Mouse (Mus musculus): Measurements from ENCODE around the gene Gna13. TPM values are rescaled to one million over a fixed set of nuclear protein-coding genes. Genes with fewer than 3 reads are reported as not detected.

The Gna13 gene
- total RNA-seq, 2 experiments from 2014 or later: 55.5 to 59.9 TPM

DNA sequence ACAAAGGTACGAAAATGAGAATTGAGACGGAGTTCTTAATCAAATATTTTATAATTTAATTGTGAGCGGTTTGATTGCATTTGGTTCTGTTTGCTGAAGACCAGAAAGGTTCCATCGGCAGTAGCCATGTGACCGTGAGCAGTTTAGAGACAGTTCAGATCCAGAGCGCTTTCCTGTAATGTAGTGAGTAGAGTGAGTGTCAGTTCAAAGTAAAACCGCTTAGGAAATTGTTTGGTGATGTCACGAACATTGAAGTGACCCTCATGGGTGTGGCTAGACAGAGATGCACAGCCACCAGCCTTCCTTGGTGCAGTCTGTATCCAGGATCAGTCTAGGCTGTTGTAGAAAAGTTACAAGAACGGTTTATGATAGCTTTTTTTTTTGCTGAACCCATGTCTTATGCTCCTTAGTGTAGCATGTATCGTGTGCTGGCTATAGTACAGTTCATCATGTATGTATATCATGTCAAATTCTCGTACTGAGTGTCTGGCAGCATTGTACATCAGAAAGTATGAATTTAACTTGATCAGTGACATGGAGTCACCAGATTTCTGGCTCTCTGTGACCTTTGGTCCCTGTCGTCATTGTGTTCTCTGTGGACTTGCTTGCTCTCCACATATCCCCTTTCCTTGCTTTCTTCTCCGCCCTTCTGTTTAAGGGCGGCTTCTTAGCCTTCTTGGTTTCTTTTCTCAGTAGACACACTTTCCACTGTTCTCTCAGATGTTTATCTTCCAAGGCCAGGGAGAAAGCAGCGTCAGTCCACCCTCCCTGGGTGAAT lies 4.4 kb downstream of the Gna13 start:
- DNase-seq (ENCODE audit: low spot score in 2 of 2): no peak

DNA sequence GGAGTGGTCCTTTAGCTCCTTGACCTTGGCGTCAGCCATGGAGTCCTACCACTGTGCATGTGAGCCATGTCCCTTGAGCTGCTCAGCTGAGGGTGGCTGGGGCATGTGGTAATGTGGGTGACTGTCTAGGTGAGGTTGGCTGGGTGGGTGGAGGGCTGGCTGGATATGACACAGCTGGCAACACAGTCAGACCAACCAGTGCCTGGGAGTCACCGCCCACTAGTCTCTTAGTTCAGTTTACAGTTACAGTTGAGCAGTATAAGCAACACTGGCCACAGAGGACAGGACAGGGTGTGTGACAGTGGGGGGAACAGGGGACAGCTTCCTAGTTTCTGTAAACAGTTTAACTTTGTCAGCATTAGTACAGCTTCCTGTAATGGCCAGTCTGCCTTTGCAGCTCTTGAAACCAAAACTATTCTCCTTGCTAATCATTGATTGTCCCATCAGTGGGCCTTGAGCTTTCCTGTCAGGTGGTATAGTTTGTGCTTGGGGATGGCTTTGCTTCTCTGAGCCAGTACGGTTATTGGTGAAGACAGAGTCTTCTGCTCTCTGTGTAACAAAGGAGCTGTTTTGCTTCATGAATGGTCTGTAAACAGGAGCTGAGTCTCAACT lies 6.5 kb downstream of the Gna13 start:
- DNase-seq (ENCODE audit: low spot score in 2 of 2): no peak

DNA sequence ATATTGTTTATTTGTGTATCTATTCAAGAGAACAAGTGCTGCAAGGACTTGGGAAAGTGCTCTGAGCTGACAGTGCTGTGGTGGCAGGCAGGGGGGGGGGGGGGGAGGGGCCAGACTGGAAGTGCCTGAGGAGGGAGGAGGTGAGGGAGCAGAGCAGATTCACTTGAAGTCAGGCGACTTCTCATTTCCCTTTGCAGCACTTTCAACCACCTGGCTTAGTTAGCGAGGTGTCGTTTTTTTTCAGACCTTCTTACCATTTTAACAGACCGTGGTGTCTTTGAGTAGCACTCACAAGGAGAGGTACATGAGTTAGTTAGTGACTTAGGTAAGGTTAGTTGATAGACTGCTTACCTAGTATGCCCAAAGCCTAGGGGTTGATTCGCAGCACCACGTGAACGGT lies 12.8 kb downstream of the Gna13 start:
- no peak for DNase-seq (ENCODE audit: low spot score in 2 of 2)

DNA sequence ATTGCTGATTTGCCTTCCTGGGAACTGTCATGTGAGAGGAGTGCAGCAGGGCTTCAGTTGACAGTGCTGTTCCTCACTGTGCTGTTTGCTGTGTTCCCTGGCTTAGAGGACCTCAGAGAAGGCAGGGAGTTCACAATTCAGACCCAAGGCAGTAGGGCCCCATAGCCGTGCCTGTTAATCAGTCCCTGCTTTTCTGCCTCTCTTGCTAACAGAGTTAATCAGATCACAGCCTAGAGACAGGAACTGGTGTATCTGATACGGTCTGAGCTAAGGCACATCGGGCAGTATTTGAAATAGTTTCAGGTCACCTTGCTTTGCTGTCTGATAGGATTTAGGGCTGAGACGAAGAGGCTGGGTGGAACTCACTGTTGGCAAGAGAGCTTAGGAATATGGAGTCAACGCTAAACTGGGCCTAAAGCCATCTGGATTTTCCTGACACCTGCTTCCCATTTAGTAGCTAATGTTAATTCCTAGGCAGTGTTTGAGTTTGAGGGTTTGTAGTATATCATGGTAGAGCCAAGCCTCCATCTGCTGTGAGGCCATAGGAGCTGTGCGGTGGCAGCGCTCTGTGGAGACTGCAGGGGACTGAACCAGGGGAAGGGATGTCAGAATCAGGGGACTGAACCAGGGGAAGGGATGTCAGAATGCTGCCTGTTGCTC lies 14.0 kb downstream of the Gna13 start:
- DNase-seq (ENCODE audit: low spot score in 2 of 2): peak in 1 of 2 experiments; percentile 46

DNA sequence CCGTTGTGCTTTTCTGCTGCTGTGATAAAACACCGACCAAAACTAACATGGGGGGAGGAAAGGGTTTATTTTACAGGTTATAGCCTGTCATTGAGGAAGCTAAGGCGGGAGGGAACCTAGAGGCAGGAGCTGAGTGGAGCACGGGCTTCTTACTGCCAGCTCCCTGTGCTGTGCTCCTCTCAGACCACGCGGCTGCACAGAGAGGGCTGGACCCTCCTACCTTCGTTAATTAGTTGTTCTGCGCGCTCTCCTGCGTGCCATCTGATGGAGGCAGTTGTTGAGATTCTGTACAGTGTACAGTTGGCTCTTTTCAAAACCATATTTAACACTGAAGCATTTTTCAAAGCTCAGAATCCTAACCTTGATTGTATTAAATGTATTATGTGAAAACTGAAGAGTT lies 14.8 kb downstream of the Gna13 start:
- DNase-seq (ENCODE audit: low spot score in 2 of 2): no peak

DNA sequence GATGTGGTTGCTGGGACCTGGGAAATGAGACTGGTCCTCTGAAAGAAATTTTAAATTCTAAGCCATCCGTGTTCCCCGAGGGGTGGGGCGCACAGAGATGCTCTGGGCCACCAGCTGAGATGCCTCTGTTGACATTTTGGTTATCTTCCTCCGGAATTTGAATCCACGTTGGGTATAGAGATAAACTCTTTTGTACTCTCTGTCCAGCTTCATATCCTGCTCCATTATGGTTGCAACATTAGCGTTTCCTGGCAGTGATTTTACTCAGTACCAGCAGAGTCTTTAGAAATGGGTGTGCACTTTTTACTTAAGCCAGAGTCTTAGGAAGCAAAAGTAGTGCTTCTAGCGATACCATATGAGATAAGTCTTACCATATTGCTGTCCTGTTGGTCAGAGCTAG lies 15.4 kb downstream of the Gna13 start:
- no peak for DNase-seq (ENCODE audit: low spot score in 2 of 2)

DNA sequence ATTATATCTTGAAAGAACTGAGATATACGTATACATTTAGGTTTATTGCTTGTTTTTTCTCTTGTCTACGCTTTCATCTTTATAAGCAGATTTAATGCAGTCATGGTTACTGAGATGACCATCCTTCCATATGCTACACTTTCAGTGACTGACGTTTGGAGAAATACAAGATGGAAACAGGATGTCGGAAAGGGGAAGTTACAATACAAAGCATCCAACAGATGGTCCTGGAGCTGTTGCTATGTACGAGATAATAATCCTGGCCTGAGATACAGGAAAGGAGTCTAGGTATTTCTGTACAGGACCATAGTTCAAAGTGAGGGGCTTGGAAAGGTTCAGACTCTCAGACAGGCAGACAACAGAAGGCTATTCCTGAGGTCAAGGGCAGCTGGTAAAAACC lies 18.0 kb downstream of the Gna13 start:
- no peak for DNase-seq (ENCODE audit: low spot score in 2 of 2)

DNA sequence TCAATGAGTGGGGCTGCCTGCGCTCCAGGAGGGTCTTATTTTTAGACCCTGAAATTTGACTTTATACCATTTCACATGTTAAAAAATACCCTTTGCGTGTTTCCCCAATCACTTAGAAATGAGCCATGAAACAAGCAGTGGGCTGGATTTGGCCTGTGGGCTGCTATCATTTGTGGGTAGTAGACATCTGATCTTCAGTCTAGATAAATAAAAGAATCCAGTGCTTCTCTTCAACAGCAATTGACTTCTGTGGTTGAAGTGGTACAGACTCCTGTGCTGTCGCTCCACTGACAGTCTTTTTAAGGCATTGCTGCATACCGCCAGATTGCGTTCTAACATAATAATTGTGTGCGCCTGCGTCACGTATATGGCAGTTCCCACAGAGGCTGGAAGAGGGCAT lies 22.7 kb downstream of the Gna13 start:
- no peak for DNase-seq (ENCODE audit: low spot score in 2 of 2)

DNA sequence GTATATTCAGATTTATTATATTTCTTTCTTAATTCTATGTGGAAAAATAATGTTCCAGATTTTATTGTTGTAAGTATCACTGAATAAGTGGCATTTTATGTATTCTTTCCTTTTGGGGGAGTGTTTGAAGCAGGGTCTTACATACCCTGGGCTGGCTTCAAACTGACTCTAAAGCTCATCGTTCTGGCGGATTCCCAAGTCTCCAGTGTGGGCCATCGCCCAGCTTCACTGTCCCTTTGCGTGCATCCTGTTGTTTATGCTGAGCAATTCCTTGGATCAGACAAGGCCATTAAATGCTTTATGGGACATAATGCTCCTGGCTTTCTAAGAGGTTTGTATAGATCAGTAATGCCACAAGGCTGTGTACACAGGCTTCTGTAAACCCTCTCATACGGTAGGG lies 26.4 kb downstream of the Gna13 start:
- DNase-seq (ENCODE audit: low spot score in 2 of 2): no peak

DNA sequence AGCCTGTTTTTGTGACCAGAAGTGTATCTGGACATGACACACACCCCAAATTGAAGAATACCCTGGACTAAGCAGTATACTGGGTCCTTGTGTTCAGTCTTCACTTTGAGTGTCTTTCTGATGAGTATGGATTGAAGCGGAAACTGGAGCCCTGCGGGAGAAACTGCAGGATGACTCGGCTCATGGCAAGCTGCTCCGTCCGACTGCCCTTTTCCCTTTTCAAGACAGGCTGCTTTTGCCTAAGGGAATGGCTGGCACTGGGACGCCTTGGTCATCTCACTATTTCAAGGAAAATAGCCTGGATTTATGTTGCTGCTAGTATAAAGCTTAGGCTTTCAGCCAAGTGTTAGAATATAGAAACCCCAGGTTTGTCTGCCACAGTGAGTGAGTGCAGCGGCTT lies 28.6 kb downstream of the Gna13 start:
- no peak for DNase-seq (ENCODE audit: low spot score in 2 of 2)

DNA sequence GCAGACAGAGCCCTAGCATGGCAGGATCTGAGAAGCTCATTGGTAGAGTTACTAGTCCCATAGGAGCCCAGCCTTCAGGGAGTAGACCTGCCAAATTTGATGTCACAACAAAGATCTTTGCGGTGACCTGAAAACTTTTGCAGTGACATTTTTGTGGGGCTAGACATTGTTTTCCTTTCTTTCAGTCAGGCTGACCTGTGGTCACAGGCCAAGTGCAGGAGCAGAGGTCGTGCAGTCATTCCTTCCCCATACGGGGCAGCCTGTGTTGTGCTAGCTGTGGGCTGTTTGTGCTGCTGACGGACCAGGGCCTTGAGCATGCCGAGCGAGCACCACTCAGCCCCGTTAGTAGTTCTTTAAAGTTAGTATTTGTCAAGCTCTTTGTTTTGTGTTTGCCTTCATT lies 29.1 kb downstream of the Gna13 start:
- no peak for DNase-seq (ENCODE audit: low spot score in 2 of 2)

DNA sequence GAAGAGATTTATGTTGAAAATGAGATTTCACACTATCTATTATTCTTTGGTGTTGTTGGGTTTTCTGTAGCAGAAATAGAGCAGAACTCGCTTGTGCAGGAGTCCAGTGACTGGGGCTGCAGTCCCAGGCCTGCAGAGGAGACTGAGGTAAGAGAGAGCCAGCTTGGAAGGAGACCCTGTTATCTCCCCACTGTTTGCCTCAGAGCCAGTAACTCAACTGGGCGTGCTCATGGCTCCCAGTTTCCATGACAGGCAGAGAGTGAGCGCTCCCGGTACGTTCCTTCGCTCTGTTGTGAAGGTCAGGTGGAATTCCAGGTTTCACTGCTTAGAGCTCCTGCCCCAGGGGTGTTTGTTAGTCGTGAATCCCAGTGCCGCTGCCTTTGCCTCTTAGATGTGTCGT lies 30.0 kb downstream of the Gna13 start:
- no peak for DNase-seq (ENCODE audit: low spot score in 2 of 2)

DNA sequence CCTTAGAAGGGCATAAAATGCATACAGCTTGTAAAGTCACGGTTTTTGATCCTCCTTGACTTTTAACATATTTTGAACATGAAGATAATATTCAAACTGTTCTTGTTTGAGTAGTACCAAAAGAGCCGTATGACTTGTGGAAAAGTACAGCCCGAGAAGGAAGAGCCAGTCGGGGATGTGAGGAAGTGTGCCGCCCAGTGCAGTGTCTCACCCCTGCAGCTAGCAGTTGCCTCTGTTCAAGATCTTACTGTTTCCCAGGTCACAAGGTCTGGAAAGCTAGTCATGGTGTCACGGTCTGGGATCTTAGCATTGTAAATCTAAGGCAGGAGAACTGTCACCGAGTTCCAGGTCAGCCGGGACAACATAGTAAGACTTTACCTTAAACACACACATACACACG lies 32.1 kb downstream of the Gna13 start:
- no peak for DNase-seq (ENCODE audit: low spot score in 2 of 2)

DNA sequence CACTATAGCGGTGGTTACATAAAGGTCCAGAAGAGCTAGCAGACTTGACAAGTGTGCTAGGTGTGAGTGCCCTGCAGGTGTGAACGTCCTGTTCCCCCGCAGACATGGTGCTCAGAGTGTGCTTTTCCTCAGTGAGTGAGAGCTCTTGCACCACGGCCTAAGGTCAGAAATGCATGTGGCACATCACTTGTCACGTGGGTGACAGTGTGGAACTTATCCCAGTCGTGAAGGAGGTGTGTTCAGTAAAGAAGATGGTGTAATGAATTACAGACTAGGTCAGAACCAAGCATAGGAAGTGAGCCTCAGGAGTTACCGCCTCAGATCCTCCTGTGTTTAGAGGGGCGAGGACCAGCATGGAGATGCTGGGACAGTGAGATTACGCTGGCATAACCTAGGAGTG lies 32.7 kb downstream of the Gna13 start:
- DNase-seq (ENCODE audit: low spot score in 2 of 2): no peak

DNA sequence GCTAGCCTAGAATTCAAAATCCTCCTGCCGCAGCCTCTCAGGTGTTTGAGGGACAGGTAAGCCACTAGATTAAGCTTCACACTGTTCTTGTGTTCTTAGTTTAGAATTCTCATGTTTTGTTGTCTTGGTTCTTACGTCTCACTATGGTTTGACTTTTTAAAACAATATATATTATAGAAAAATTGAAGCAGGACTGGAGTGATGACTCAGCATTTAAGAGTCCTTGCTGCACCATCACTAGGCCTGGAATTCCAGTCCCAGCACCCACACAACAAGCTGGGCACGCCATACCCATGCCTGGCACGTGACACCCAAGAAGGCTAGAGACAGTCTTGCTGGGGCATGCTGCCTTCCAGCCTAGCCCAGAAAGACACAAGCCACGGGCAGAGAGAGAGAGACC lies 43.8 kb downstream of the Gna13 start:
- no peak for DNase-seq (ENCODE audit: low spot score in 2 of 2)

DNA sequence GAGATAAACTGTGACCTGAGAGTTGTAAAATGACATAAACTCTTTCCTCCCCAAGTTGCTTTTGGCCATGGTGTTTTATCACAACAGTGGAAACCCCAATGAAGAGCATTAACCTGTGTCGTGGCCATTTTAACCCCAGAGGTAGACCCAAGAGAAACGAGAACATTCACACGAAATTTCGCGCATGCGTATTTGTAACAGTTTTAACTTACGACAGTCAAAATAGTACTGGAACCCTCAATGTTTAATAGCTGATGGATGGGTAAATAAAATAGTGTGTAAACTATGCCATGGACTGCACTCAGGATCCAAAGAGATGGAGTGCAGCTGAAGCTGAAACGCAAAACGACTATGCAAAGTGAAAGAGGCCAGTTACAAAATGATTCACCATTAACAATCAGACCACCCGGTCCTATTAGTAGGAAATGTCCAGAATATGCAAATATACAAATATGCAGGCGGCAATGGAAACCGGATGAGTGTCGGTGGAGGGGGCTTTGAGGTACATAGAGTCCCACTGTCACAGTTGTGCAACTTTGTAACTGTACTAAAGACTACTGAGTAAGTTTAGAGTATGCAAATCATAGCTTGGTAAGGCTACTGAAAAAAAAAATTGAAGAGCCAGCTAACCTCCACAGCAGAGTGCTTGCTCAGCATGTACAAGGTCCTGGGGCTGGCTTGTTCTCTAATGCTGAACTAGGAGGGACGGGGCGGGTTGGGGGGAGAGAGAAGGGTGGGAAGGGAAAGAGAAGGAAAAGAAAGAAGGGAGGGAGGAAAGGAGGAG lies 47.8 kb downstream of the Gna13 start:
- DNase-seq (ENCODE audit: low spot score in 2 of 2): no peak

DNA sequence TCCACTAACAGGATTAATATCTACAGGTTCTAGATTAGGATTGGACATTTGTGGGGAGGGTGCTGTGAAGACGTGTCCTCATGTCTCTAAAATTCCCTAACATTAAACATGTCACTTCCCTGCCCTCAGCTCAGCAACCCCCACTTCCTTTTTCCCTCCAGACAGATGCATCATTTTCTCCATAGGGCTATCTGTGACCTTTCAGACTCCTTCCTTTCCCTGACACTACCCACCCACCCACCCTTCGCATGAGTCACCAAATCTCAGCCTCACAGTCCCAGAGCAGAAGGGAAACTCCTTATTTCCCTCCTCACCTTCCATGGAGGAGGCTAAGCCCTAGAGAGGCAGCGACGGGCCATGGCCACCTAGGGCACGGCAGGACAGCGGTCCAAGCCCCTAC lies 51.0 kb downstream of the Gna13 start, which contains the start of gene 9930022D16Rik:
TSS of gene 9930022D16Rik (plus strand) at position 301 of the 400 bp plus-strand sequence.
- DNase-seq (ENCODE audit: low spot score in 2 of 2): no peak

DNA sequence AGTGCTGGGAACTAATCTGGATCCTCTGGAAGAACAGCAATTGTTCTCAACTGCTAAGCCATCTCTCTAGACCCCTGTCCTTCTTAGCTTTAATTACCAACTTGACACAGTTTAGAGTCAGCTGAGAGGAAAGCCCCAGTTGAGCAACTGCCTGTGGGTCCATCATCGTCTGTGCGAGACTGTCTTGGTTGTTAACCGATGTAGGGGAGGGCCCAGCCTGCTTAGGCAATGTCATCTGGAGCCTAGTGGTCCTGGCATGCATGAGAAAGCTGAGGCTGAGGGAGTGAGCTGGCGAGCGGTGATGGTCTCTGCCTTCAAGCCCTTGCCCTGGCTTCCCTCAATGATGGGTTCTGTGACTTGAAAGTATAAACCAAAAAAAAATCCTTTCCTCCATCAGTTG lies 52.2 kb downstream of the Gna13 start:
- DNase-seq (ENCODE audit: low spot score in 2 of 2): no peak

DNA sequence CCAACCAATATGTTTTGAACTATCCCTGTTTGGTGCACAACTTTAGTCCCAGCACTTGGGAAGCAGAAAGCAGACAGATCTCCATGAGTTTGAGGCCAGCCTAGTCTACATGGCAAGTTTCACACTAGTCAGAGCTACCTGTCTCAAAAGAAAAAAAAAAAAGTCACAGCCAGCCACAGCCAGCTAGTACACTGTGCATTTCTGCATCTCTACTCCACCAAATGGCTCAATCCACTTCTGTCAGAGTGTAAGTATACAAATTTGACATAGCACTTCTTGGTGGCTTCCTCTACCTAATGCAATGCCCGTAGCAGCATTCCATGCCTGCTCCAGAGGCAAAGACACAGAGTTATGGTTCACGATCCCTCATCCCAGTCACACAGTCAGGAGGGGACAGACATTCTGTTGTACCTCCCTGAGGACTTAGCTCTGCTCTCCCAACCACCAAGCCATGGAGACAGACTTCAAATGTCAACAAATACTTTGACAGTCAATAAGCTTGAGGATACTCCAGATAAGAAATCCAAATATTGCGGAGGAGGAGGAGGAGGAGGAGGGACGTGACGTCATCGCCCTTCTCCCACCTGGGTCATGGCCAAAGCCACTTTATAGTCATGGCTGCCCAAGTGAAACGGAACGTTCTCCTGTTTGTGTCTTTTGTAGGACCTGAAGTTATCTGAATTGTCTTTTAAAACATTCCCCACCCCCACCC lies 54.2 kb downstream of the Gna13 start:
- no peak for DNase-seq (ENCODE audit: low spot score in 2 of 2)

DNA sequence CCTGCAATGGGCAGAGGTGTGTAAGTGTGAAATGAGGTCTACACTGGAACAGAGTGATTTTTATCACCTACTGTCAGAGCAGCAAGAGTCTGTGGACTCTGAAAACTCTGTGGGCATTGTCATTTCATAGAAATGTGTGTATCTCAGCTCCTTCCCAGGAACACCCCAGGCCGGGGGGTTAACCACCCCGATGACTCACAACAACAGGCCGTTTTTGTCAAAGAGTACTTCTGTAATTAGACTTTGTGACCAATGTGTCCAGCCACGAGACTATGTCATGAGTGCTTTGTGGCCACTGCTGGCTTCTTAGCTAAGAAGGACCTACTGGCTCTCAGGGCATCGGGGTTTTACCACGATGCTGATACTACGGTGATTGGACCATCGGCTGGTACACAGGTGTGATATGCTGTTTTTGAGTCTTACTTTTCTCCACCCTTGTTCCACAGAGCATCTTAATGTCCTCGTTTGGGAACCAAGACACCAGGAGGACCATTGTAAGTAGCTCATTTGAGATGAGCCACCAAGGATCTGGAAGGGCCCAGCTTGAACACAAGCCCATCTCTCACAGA lies 54.9 kb downstream of the Gna13 start:
- DNase-seq (ENCODE audit: low spot score in 2 of 2): no peak

DNA sequence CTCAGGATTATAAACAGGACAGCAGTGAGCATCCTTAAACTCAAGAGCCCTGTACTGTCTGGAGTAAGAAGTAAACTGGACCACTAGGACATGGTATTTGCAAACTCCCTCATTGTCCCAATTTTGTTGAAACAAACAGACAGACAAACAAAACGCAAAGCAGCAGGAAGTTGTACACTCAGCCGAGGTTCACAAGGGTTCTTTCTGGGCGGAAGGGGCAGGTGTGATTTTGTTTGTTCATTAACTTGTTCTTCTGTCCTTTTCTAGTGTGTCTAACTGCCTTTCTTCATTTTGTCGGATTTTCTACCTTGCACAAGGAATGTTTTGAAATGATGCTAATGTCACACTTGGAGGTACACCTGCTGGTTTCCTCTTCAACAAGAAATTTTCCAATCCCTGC lies 56.8 kb downstream of the Gna13 start:
- DNase-seq (ENCODE audit: low spot score in 2 of 2): no peak

All from layer of hippocampus, adult 18-20 months (tissue).